Mouse (Mus musculus): ENCODE measurements around the gene Axl. TPM values are rescaled to one million over a fixed set of nuclear protein-coding genes. Genes with fewer than 3 reads are reported as not detected.
"Not testable (repeated sequence)": the region's sequence is repeated elsewhere in the genome, so short reads cannot be mapped to it uniquely, and the experiment has no call there.

Gene Axl
- polyA plus RNA-seq, 1 experiment from 2014 or later, result 69.8 TPM

- no peak overlapping the region for H3K27ac ChIP-seq
- H3K27me3 ChIP-seq (replicated peaks), result no peaks in the 10 kb centered on the region
- peaks cover 81% of the 10 kb centered on the region for H3K36me3 ChIP-seq
- no peak for ATAC-seq
- H3K4me3 ChIP-seq (replicated peaks), result no peak overlapping the region
- WGBS, result 96% methylated on average over 2 of the region's 2 CpGs
- H3K9ac ChIP-seq, result no peak overlapping the region
- no peak overlapping the region for H3K4me2 ChIP-seq (replicated peaks)
- no peaks in the 10 kb centered on the region for H3K4me1 ChIP-seq (replicated peaks)
- no peaks in the 10 kb centered on the region for H3K9me3 ChIP-seq
Observed at GRCm38 (mm10) chr7:25736920-25737319, 51.6 kb downstream of the Axl start.

GRCm38 (mm10) chr7:25734991-25735390, 53.5 kb downstream of the Axl start:
- Histone ChIP-seq H3K4me1 (replicated peaks) (no peaks in the 10 kb centered on the region), H3K9ac (no peak overlapping the region), H3K4me2 (replicated peaks) (no peak overlapping the region), H3K36me3 (peaks cover 77% of the 10 kb centered on the region), H3K27me3 (replicated peaks) (no peaks in the 10 kb centered on the region), H3K27ac (no peak overlapping the region), H3K4me3 (replicated peaks) (no peak overlapping the region), H3K9me3 (no peaks in the 10 kb centered on the region)
- no peak for ATAC-seq
- 37% methylated on average over 4 of the region's 4 CpGs for WGBS

- ATAC-seq, result no peak
- H3K4me2 ChIP-seq (replicated peaks), result no peak overlapping the region
- no peak overlapping the region for H3K9ac ChIP-seq
- H3K9me3 ChIP-seq, result no peaks in the 10 kb centered on the region
- no peaks in the 10 kb centered on the region for H3K27me3 ChIP-seq (replicated peaks)
- H3K27ac ChIP-seq, result no peak overlapping the region
- peaks cover 77% of the 10 kb centered on the region for H3K36me3 ChIP-seq
- H3K4me3 ChIP-seq (replicated peaks), result no peak overlapping the region
- 86% methylated on average over 8 of the region's 8 CpGs for WGBS
- H3K4me1 ChIP-seq (replicated peaks), result no peaks in the 10 kb centered on the region
Observed at GRCm38 (mm10) chr7:25731294-25732055, 57.0 kb downstream of the Axl start.

GRCm38 (mm10) chr7:25729862-25730261, 58.6 kb downstream of the Axl start:
- WGBS, result 77% methylated on average over 2 of the region's 2 CpGs
- ATAC-seq, result no peak

GRCm38 (mm10) chr7:25729396-25729795, 59.1 kb downstream of the Axl start:
- Histone ChIP-seq H3K27me3 (replicated peaks) (no peaks in the 10 kb centered on the region), H3K4me2 (replicated peaks) (no peak overlapping the region), H3K4me1 (replicated peaks) (no peaks in the 10 kb centered on the region), H3K36me3 (peaks cover 82% of the 10 kb centered on the region), H3K9ac (no peak overlapping the region), H3K27ac (no peak overlapping the region), H3K4me3 (replicated peaks) (no peak overlapping the region), H3K9me3 (no peaks in the 10 kb centered on the region)
- no peak for ATAC-seq
- 45% methylated on average over 2 of the region's 2 CpGs for WGBS

More at GRCm38 (mm10) chr7:25729862-25730261, 58.6 kb downstream of the Axl start:
- H3K9me3 ChIP-seq, result no peaks in the 10 kb centered on the region
- no peak overlapping the region for H3K9ac ChIP-seq
- H3K36me3 ChIP-seq, result peaks cover 82% of the 10 kb centered on the region
- no peak overlapping the region for H3K27ac ChIP-seq
- H3K4me1 ChIP-seq (replicated peaks), result no peaks in the 10 kb centered on the region
- H3K4me2 ChIP-seq (replicated peaks), result no peak overlapping the region
- no peak overlapping the region for H3K4me3 ChIP-seq (replicated peaks)
- H3K27me3 ChIP-seq (replicated peaks), result no peaks in the 10 kb centered on the region

- no peaks in the 10 kb centered on the region for H3K4me1 ChIP-seq (replicated peaks)
- no peak overlapping the region for H3K27ac ChIP-seq
- no peaks in the 10 kb centered on the region for H3K27me3 ChIP-seq (replicated peaks)
- no peak for ATAC-seq
- WGBS, result 90% methylated on average over 5 of the region's 5 CpGs
- H3K36me3 ChIP-seq, result peaks cover 85% of the 10 kb centered on the region
- no peaks in the 10 kb centered on the region for H3K9me3 ChIP-seq
- no peak overlapping the region for H3K9ac ChIP-seq
- H3K4me3 ChIP-seq (replicated peaks), result no peak overlapping the region
- no peak overlapping the region for H3K4me2 ChIP-seq (replicated peaks)
Observed at GRCm38 (mm10) chr7:25727800-25728199, 60.7 kb downstream of the Axl start.

GRCm38 (mm10) chr7:25725886-25726285, 62.6 kb downstream of the Axl start:
- H3K9me3 ChIP-seq, result no peaks in the 10 kb centered on the region
- H3K27me3 ChIP-seq (replicated peaks), result no peaks in the 10 kb centered on the region
- no peak overlapping the region for H3K9ac ChIP-seq
- H3K36me3 ChIP-seq, result peaks cover 78% of the 10 kb centered on the region
- no peak overlapping the region for H3K27ac ChIP-seq
- no peaks in the 10 kb centered on the region for H3K4me1 ChIP-seq (replicated peaks)
- H3K4me3 ChIP-seq (replicated peaks), result no peak overlapping the region
- no peak for ATAC-seq
- H3K4me2 ChIP-seq (replicated peaks), result no peak overlapping the region
- 81% methylated on average over 19 of the region's 19 CpGs for WGBS

- ATAC-seq; H3K9ac ChIP-seq; H3K4me3 ChIP-seq (replicated peaks); H3K9me3 ChIP-seq; H3K27me3 ChIP-seq (replicated peaks); H3K4me2 ChIP-seq (replicated peaks): not testable (repeated sequence)
- H3K36me3 ChIP-seq, result peaks cover 52% of the 10 kb centered on the region
- H3K4me1 ChIP-seq (replicated peaks), result peaks cover 13% of the 10 kb centered on the region; the same call in 1 of the 2 replicates
- 0 out of 2 replicates have a peak overlapping the region, but pooled peaks have one; percentile 1 for H3K27ac ChIP-seq
Observed at GRCm38 (mm10) chr7:25721776-25722175, 66.7 kb downstream of the Axl start.

GRCm38 (mm10) chr7:25720760-25721159, 67.7 kb downstream of the Axl start:
- peaks cover 45% of the 10 kb centered on the region for H3K36me3 ChIP-seq

GRCm38 (mm10) chr7:25719761-25720610, 68.5 kb downstream of the Axl start:
- peak; percentile 34 for ATAC-seq
- no peak overlapping the region for H3K9ac ChIP-seq
- WGBS, result 61% methylated on average over 10 of the region's 10 CpGs

More at GRCm38 (mm10) chr7:25720760-25721159, 67.7 kb downstream of the Axl start:
- no peak for ATAC-seq
- peaks cover 13% of the 10 kb centered on the region; the same call in 1 of the 2 replicates for H3K4me1 ChIP-seq (replicated peaks)
- no peaks in the 10 kb centered on the region for H3K27me3 ChIP-seq (replicated peaks)
- H3K9ac ChIP-seq, result no peak overlapping the region
- WGBS, result 88% methylated on average over 5 of the region's 5 CpGs
- H3K4me2 ChIP-seq (replicated peaks), result no peak overlapping the region
- H3K9me3 ChIP-seq, result no peaks in the 10 kb centered on the region
- no peak overlapping the region for H3K27ac ChIP-seq
- no peak overlapping the region for H3K4me3 ChIP-seq (replicated peaks)

GRCm38 (mm10) chr7:25718788-25719417, 69.6 kb downstream of the Axl start, which contains the start of gene Ccdc97:
Gene Ccdc97, minus strand, starts transcription at chr7:25719088.
- WGBS, result 3% methylated on average over 32 of the region's 32 CpGs
- H3K4me1 ChIP-seq (replicated peaks), result peaks cover 13% of the 10 kb centered on the region; the same call in 1 of the 2 replicates
- peaks cover 43% of the 10 kb centered on the region for H3K36me3 ChIP-seq
- H3K27ac ChIP-seq, result peak within 1 kb of the TSS; percentile 64
- peak within 1 kb of the TSS; percentile 62 for H3K4me2 ChIP-seq (replicated peaks)
- H3K9ac ChIP-seq, result peak within 1 kb of the TSS; percentile 64
- peak; percentile 89 for ATAC-seq
- H3K4me3 ChIP-seq (replicated peaks), result peak within 1 kb of the TSS; percentile 61
- H3K9me3 ChIP-seq, result no peaks in the 10 kb centered on the region
- H3K27me3 ChIP-seq (replicated peaks), result no peaks in the 10 kb centered on the region

More at GRCm38 (mm10) chr7:25719761-25720610, 68.5 kb downstream of the Axl start:
- Histone ChIP-seq H3K9me3 (no peaks in the 10 kb centered on the region), H3K27me3 (replicated peaks) (no peaks in the 10 kb centered on the region), H3K36me3 (peaks cover 44% of the 10 kb centered on the region), H3K4me2 (replicated peaks) (0 out of 2 replicates have a peak overlapping the region, but pooled peaks have one; percentile 62), H3K27ac (peak overlapping the region; percentile 60; the same call in 1 of the 2 replicates), H3K4me1 (replicated peaks) (peaks cover 13% of the 10 kb centered on the region; the same call in 1 of the 2 replicates), H3K4me3 (replicated peaks) (no peak overlapping the region)

- Histone ChIP-seq H3K27me3 (replicated peaks) (no peaks in the 10 kb centered on the region), H3K36me3 (peaks cover 38% of the 10 kb centered on the region), H3K4me1 (replicated peaks) (peaks cover 14% of the 10 kb centered on the region; the same call in 1 of the 2 replicates), H3K27ac (no peak overlapping the region), H3K4me2 (replicated peaks) (peak overlapping the region; percentile 62), H3K9me3 (no peaks in the 10 kb centered on the region), H3K9ac (no peak overlapping the region), H3K4me3 (replicated peaks) (no peak overlapping the region)
- WGBS, result 86% methylated on average over 3 of the region's 3 CpGs
- no peak for ATAC-seq
Observed at GRCm38 (mm10) chr7:25717478-25717877, 71.0 kb downstream of the Axl start.

Measured in intestine, embryonic 15.5 days (tissue).